Mouse (Mus musculus): ENCODE measurements at regions not wholly inside any gene's neighbourhood (a gene's known extent, or its start where the extent isn't known, plus 50 kb on each side); places are given as distances from the start of the nearest gene placed in this dataset.

GRCm38 (mm10) chr15:63713697-63714096 lies 131.3 kb downstream of the Gsdmc2 start:
- TF ChIP-seq MAFK (IDR thresholded peaks at IDR 0.05; ENCODE audit: insufficient read depth, low read depth, low read length), result no peak
- no peak for TF ChIP-seq ZNF384 (IDR thresholded peaks at IDR 0.05; ENCODE audit: low read depth, low read length)
- TF ChIP-seq ZC3H11A (IDR thresholded peaks at IDR 0.05; ENCODE audit: borderline replicate concordance, low read depth, low read length), result no peak

Measured in ES-E14 (cell line).